ENCODE assay signal across 21 mouse cellular contexts in genomic region chr11:21081169-21081568, GRCm38 (mm10). TPM values are rescaled to one million over a fixed set of nuclear protein-coding genes. Genes with fewer than 3 reads are reported as not detected.
DNase-seq lines count a peak whose midpoint lies in the region; ATAC-seq and TF ChIP-seq lines count a peak whose summit lies in the region.
"Had no signal": no experiment of that assay in that cellular context is flagged by ENCODE, and none has a peak within 500 bp of the region (broad histone marks: within the 10 kb centered on the region; RNA-seq: fewer than 3 reads in every experiment).

No protein-coding gene starts in this region.

- H3K4me2 ChIP-seq in liver, embryonic 11.5 days: no peak overlapping the region
- peak overlapping the region; percentile 22 for H3K4me2 ChIP-seq in myocyte (ENCODE audit: low read depth)
- H3K4me2 ChIP-seq: heart, embryonic 12.5 days; hindbrain, embryonic 14.5 days had no signal

- H3K79me2 ChIP-seq in liver, adult 2 months (ENCODE audit: control insufficient read depth, insufficient read depth, low read length): no peaks in the 10 kb centered on the region
- no peaks in the 10 kb centered on the region for H3K79me2 ChIP-seq in myocyte (ENCODE audit: control insufficient read depth, insufficient read depth)

- H3K36me3 ChIP-seq in liver, adult 2 months (ENCODE audit: control insufficient read depth, insufficient read depth, low read length): no peaks in the 10 kb centered on the region
- H3K36me3 ChIP-seq in liver, embryonic 11.5 days (ENCODE audit: control insufficient read depth, insufficient read depth, low read length): no peaks in the 10 kb centered on the region
- H3K36me3 ChIP-seq in myocyte (ENCODE audit: control insufficient read depth, insufficient read depth): no peaks in the 10 kb centered on the region
- H3K36me3 ChIP-seq: embryonic facial prominence, embryonic 10.5 days; forebrain, embryonic 10.5 days; G1E; heart, embryonic 12.5 days; hindbrain, embryonic 10.5 days had no signal

- no peak for ATAC-seq in liver, embryonic 11.5 days (replicated peaks; ENCODE audit: low FRiP score)
- ATAC-seq: forebrain, embryonic 16.5 days; intestine, embryonic 16.5 days had no signal

- no peaks in the 10 kb centered on the region for H3K27me3 ChIP-seq in liver, adult 2 months (ENCODE audit: control insufficient read depth, insufficient read depth, low read length)
- H3K27me3 ChIP-seq in liver, embryonic 11.5 days (replicated peaks; ENCODE audit: control insufficient read depth, insufficient read depth, low read length): no peaks in the 10 kb centered on the region; the same call in 1 of the 2 replicates
- H3K27me3 ChIP-seq in myocyte (ENCODE audit: control insufficient read depth, insufficient read depth, insufficient read length): no peaks in the 10 kb centered on the region
- H3K27me3 ChIP-seq: heart, embryonic 12.5 days had no signal

- DNase-seq in liver, adult 2 months (ENCODE audit: extremely low read depth, low read depth, low spot score): peak; percentile 81
- no peak for DNase-seq in liver, embryonic 11.5 days (ENCODE audit: low spot score)
- DNase-seq in NIH3T3 (ENCODE audit: low read depth): peak; percentile 8
- peak; percentile 64 for DNase-seq in gonadal fat pad, adult 2 months (ENCODE audit: low read depth)
- DNase-seq in cerebellum, adult 11-12 months: no peak
- no peak for DNase-seq in adipocyte (ENCODE audit: low spot score)
- DNase-seq: adrenal gland, postnatal 14 days; cerebellum, adult 18-20 months; cerebellum, adult 9-11 months; cerebellum, postnatal 36 days; gastrocnemius, postnatal 25 days; heart, adult 2 months had no signal

- no peaks in the 10 kb centered on the region for H3K9me3 ChIP-seq in liver, embryonic 11.5 days (ENCODE audit: control insufficient read depth, low read length)
- H3K9me3 ChIP-seq: embryonic facial prominence, embryonic 10.5 days; forebrain, embryonic 10.5 days; G1E; heart, embryonic 12.5 days; hindbrain, embryonic 10.5 days had no signal

- peak overlapping the region; percentile 28; the same call in 1 of the 2 replicates for H3K9ac ChIP-seq in liver, adult 2 months (ENCODE audit: low read depth, low read length)
- H3K9ac ChIP-seq in liver, embryonic 11.5 days (ENCODE audit: low read depth, low read length): no peak overlapping the region
- H3K9ac ChIP-seq: heart, embryonic 12.5 days; hindbrain, embryonic 14.5 days had no signal

- H3K4me3 ChIP-seq in liver, adult 2 months (ENCODE audit: insufficient read depth, low read depth, low read length): no peak overlapping the region
- no peak overlapping the region for H3K4me3 ChIP-seq in liver, embryonic 11.5 days (ENCODE audit: low read depth, low read length)
- H3K4me3 ChIP-seq in myocyte: no peak overlapping the region
- H3K4me3 ChIP-seq: embryonic facial prominence, embryonic 10.5 days; forebrain, embryonic 10.5 days; heart, adult 2 months; heart, embryonic 12.5 days; hindbrain, embryonic 10.5 days had no signal

- H3ac ChIP-seq in myocyte (ENCODE audit: control insufficient read depth, insufficient read length): no peak overlapping the region

- 15% methylated on average over 3 of the region's 3 CpGs for WGBS in liver, adult 2 months
- 93% methylated on average over 3 of the region's 3 CpGs for WGBS in liver, embryonic 11.5 days

- TF ChIP-seq POLR2A in liver, adult 2 months (IDR thresholded peaks at IDR 0.05; ENCODE audit: extremely low read depth, insufficient read depth, low read length): no peak
- no peak for TF ChIP-seq POLR2A in myocyte (IDR thresholded peaks at IDR 0.05; ENCODE audit: insufficient read length, low read depth)

- H3K4me1 ChIP-seq in liver, adult 2 months (ENCODE audit: control insufficient read depth, insufficient read depth, low read length): peaks cover 14% of the 10 kb centered on the region; the same call in 1 of the 2 replicates
- H3K4me1 ChIP-seq in liver, embryonic 11.5 days (replicated peaks; ENCODE audit: control insufficient read depth, insufficient read depth, low read length): 0 out of 2 replicates have a peak, but pooled peaks cover 4% of the 10 kb centered on the region

- peak overlapping the region; percentile 92 for H3K27ac ChIP-seq in liver, adult 2 months (replicated peaks; ENCODE audit: insufficient read depth, low read depth, low read length)
- no peak overlapping the region for H3K27ac ChIP-seq in liver, embryonic 11.5 days (ENCODE audit: low read depth, low read length)
- H3K27ac ChIP-seq: embryonic facial prominence, embryonic 10.5 days; forebrain, embryonic 10.5 days; hindbrain, embryonic 10.5 days; hindbrain, embryonic 14.5 days had no signal

- no peak for TF ChIP-seq CTCF in liver, adult 2 months (IDR thresholded peaks at IDR 0.05; ENCODE audit: low read depth, low read length)

TF ChIP-seq in myocyte, 11 proteins besides CTCF, POLR2A, EP300 and RAD21:
- no peak for TF ChIP-seq MAX (IDR thresholded peaks at IDR 0.05; ENCODE audit: low read depth)
- TF ChIP-seq MYOD1 (IDR thresholded peaks at IDR 0.05; ENCODE audit: control insufficient read depth in 1 of 3, insufficient read length in 2 of 3, low read depth in 2 of 3): no peak
- no peak for TF ChIP-seq POLR2AphosphoS2 (IDR thresholded peaks at IDR 0.05; ENCODE audit: insufficient read length, low read depth)
- no peak for TF ChIP-seq REST (IDR thresholded peaks at IDR 0.05; ENCODE audit: insufficient read depth, insufficient read length)
- no peak for TF ChIP-seq USF1 (IDR thresholded peaks at IDR 0.05; ENCODE audit: low read depth)
- TF ChIP-seq E2F4 (IDR thresholded peaks at IDR 0.05; ENCODE audit: insufficient read depth): no peak
- TF ChIP-seq SRF (IDR thresholded peaks at IDR 0.05; ENCODE audit: control insufficient read depth, insufficient read length, low read depth): no peak
- no peak for TF ChIP-seq TCF3 (IDR thresholded peaks at IDR 0.05; ENCODE audit: insufficient read length, low read depth)
- TF ChIP-seq TCF12 (IDR thresholded peaks at IDR 0.05; ENCODE audit: insufficient read depth, poor library complexity, severe bottlenecking): no peak
- TF ChIP-seq MYOG (IDR thresholded peaks at IDR 0.05; ENCODE audit: control insufficient read depth in 1 of 3, insufficient read depth in 1 of 3, insufficient read length in 2 of 3, low read depth in 2 of 3): no peak
- TF ChIP-seq CEBPB (IDR thresholded peaks at IDR 0.05; ENCODE audit: insufficient read depth, poor library complexity, severe bottlenecking): no peak
TF ChIP-seq in myocyte: peak in this region for 0.

RNA-seq across cellular contexts. Expression of gene Peli1, which starts 9.9 kb away (rescaled TPM):
- 15.4 and 19.9 TPM in 2 replicates for total RNA-seq in liver, adult 2 months (2014; rRNA removed)
- polyA plus RNA-seq in liver, adult 2 months (2012; rRNA removed): 5.6 and 7.5 TPM in 2 replicates
- polyA plus RNA-seq in liver, embryonic 11.5 days (2014; fragmentation: Nextera tagmentation; extraction: Ambion mirVana): 25.2 and 26.7 TPM in 2 replicates
- 16.3 and 20.5 TPM in 2 replicates for polyA plus RNA-seq in gonadal fat pad, adult 2 months (2012; rRNA removed)
- polyA plus RNA-seq in myocyte (2012; fragmentation: generic; extraction: Trizol): 3.3 TPM

Comparison
In these comparisons a context has a peak if more than half of its experiments do, and no peak if none do; other contexts are left out.
1. DNase-seq: peak in liver, adult 2 months (single experiment), NIH3T3 (single experiment) and gonadal fat pad, adult 2 months (single experiment); none in liver, embryonic 11.5 days (single experiment), cerebellum, adult 11-12 months (single experiment) and adipocyte (single experiment).